ENCODE assay signal across 21 mouse cellular contexts in the genomic region with DNA sequence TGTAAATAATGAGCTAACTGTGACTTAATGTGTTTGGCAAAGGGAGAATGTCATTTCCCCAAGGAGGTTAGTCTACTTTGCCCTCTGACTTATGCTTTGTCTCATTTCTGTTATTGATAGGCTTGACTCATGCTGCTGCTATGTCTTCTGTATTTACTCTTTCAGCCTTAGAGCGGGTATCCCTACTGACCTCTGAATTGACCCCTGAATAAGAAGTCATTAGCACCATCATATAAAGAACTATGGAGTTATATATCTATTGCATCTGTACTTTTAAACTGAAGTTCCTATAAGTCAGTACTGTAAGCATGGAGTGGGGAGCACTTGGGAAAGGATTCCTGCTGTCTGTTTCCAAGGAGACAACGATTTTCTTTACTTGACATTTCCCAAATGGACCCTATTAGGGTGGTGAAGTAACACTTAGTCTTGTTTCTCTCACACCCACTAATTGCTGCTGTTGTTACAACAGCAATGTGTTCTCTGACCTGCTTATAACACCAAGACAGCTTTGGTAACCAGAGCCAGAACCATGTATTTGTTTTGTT.
DNase-seq lines count a peak whose midpoint lies in the region; ATAC-seq and TF ChIP-seq lines count a peak whose summit lies in the region.
"Had no signal": no experiment of that assay in that cellular context is flagged by ENCODE, and none has a peak within 500 bp of the region (broad histone marks: within the 10 kb centered on the region; RNA-seq: fewer than 3 reads in every experiment).

No protein-coding gene starts in this region.

- H3K4me1 ChIP-seq in forebrain, embryonic 11.5 days (replicated peaks; ENCODE audit: control insufficient read depth, insufficient read depth, low read length): no peaks in the 10 kb centered on the region; the same call in 1 of the 2 replicates
- H3K4me1 ChIP-seq in forebrain, embryonic 10.5 days: no peaks in the 10 kb centered on the region
- no peaks in the 10 kb centered on the region for H3K4me1 ChIP-seq in kidney, postnatal 0 days (replicated peaks; ENCODE audit: insufficient read depth, low read length)
- H3K4me1 ChIP-seq in kidney, embryonic 14.5 days (ENCODE audit: control insufficient read depth, insufficient read depth, low read length): no peaks in the 10 kb centered on the region
- H3K4me1 ChIP-seq: embryonic facial prominence, embryonic 12.5 days; heart, embryonic 12.5 days; limb, embryonic 13.5 days; liver, embryonic 15.5 days had no signal

- no peak overlapping the region for H3K9ac ChIP-seq in forebrain, embryonic 11.5 days (ENCODE audit: low read length)
- H3K9ac ChIP-seq in kidney, postnatal 0 days (ENCODE audit: low read depth, low read length): no peak overlapping the region
- H3K9ac ChIP-seq in kidney, embryonic 14.5 days (ENCODE audit: low read depth, low read length): no peak overlapping the region
- H3K9ac ChIP-seq: embryonic facial prominence, embryonic 12.5 days; heart, embryonic 12.5 days; limb, embryonic 13.5 days; liver, embryonic 15.5 days had no signal

- no peaks in the 10 kb centered on the region for H3K27me3 ChIP-seq in forebrain, embryonic 11.5 days (ENCODE audit: control insufficient read depth, insufficient read depth, low read length)
- H3K27me3 ChIP-seq in forebrain, embryonic 10.5 days (ENCODE audit: poor library complexity, severe bottlenecking): no peaks in the 10 kb centered on the region
- H3K27me3 ChIP-seq in kidney, postnatal 0 days (ENCODE audit: insufficient read depth, low read length): no peaks in the 10 kb centered on the region
- H3K27me3 ChIP-seq in kidney, embryonic 14.5 days (ENCODE audit: control insufficient read depth, insufficient read depth, low read length): no peaks in the 10 kb centered on the region
- H3K27me3 ChIP-seq: embryonic facial prominence, embryonic 12.5 days; heart, embryonic 12.5 days; limb, embryonic 13.5 days; liver, embryonic 15.5 days had no signal

- TF ChIP-seq CTCF in kidney, postnatal 0 days (IDR thresholded peaks at IDR 0.05; ENCODE audit: low read depth): no peak

- H3K36me3 ChIP-seq in forebrain, embryonic 11.5 days (ENCODE audit: control insufficient read depth, insufficient read depth, low read length): no peaks in the 10 kb centered on the region
- H3K36me3 ChIP-seq in forebrain, embryonic 10.5 days (replicated peaks): no peaks in the 10 kb centered on the region
- no peaks in the 10 kb centered on the region for H3K36me3 ChIP-seq in kidney, postnatal 0 days (ENCODE audit: insufficient read depth, low read length)
- H3K36me3 ChIP-seq in kidney, embryonic 14.5 days (ENCODE audit: control insufficient read depth, insufficient read depth, low read length): no peaks in the 10 kb centered on the region
- H3K36me3 ChIP-seq: embryonic facial prominence, embryonic 12.5 days; heart, embryonic 12.5 days; limb, embryonic 13.5 days; liver, embryonic 15.5 days had no signal

- DNase-seq in forebrain, embryonic 11.5 days (ENCODE audit: low spot score): no peak
- no peak for DNase-seq in forebrain, embryonic 10.5 days (ENCODE audit: extremely low spot score, low spot score)
- DNase-seq in kidney, postnatal 0 days (ENCODE audit: low spot score): no peak
- peak; percentile 11 for DNase-seq in brain, adult 2 months (ENCODE audit: low read depth, low spot score)
- DNase-seq in hindlimb bud, embryonic 11.5 days (ENCODE audit: extremely low spot score, low read depth, low spot score): peak; percentile 70
- no peak for DNase-seq in left cerebral cortex, adult 9 months (ENCODE audit: low spot score in 2 of 2)
- no peak for DNase-seq in layer of hippocampus, adult 11-12 months (ENCODE audit: low spot score)
- DNase-seq: adrenal gland, postnatal 25 days; gastrocnemius, adult 2 months; heart, postnatal 36 days; kidney, adult 18-20 months; kidney, postnatal 25 days; layer of hippocampus, adult 9-11 months; lung, postnatal 10 days had no signal

- H3K4me3 ChIP-seq in forebrain, embryonic 11.5 days (ENCODE audit: low read depth, low read length): no peak overlapping the region
- H3K4me3 ChIP-seq in forebrain, embryonic 10.5 days: no peak overlapping the region
- H3K4me3 ChIP-seq in kidney, postnatal 0 days (replicated peaks; ENCODE audit: low read depth, low read length): no peak overlapping the region
- H3K4me3 ChIP-seq in kidney, embryonic 14.5 days (ENCODE audit: low read length): no peak overlapping the region
- H3K4me3 ChIP-seq: embryonic facial prominence, embryonic 12.5 days; gastrocnemius, adult 2 months; heart, embryonic 12.5 days; limb, embryonic 13.5 days; liver, embryonic 15.5 days; megakaryocyte, embryonic 14.5 days; myocyte had no signal

- 82% methylated on average over 2 of the region's 2 CpGs for WGBS in forebrain, embryonic 11.5 days
- WGBS in forebrain, embryonic 10.5 days: 79% methylated on average over 2 of the region's 2 CpGs
- 31% methylated on average over 2 of the region's 2 CpGs for WGBS in kidney, postnatal 0 days
- WGBS in kidney, embryonic 14.5 days: 45% methylated on average over 2 of the region's 2 CpGs

- no peaks in the 10 kb centered on the region for H3K9me3 ChIP-seq in forebrain, embryonic 11.5 days (ENCODE audit: control insufficient read depth, low read length)
- no peaks in the 10 kb centered on the region for H3K9me3 ChIP-seq in forebrain, embryonic 10.5 days
- no peaks in the 10 kb centered on the region for H3K9me3 ChIP-seq in kidney, postnatal 0 days (replicated peaks; ENCODE audit: low read length)
- H3K9me3 ChIP-seq in kidney, embryonic 14.5 days (ENCODE audit: control insufficient read depth, low read length): no peaks in the 10 kb centered on the region
- H3K9me3 ChIP-seq: embryonic facial prominence, embryonic 12.5 days; heart, embryonic 12.5 days; limb, embryonic 13.5 days; liver, embryonic 15.5 days; megakaryocyte, embryonic 14.5 days had no signal

- H3K27ac ChIP-seq in forebrain, embryonic 11.5 days (ENCODE audit: low read depth, low read length): no peak overlapping the region
- H3K27ac ChIP-seq in forebrain, embryonic 10.5 days: no peak overlapping the region
- H3K27ac ChIP-seq in kidney, postnatal 0 days: no peak overlapping the region
- H3K27ac ChIP-seq in kidney, embryonic 14.5 days (ENCODE audit: low read depth, low read length): no peak overlapping the region
- H3K27ac ChIP-seq: embryonic facial prominence, embryonic 12.5 days; gastrocnemius, adult 2 months; limb, embryonic 13.5 days; liver, embryonic 15.5 days had no signal

- H3K4me2 ChIP-seq in forebrain, embryonic 11.5 days (ENCODE audit: low read depth, low read length, severe bottlenecking): no peak overlapping the region
- H3K4me2 ChIP-seq in kidney, postnatal 0 days (ENCODE audit: low read length): peak overlapping the region; percentile 28
- H3K4me2 ChIP-seq in kidney, embryonic 14.5 days (replicated peaks; ENCODE audit: low read depth, low read length): no peak overlapping the region
- H3K4me2 ChIP-seq: embryonic facial prominence, embryonic 12.5 days; heart, embryonic 12.5 days; limb, embryonic 13.5 days; liver, embryonic 15.5 days had no signal

- ATAC-seq in forebrain, embryonic 11.5 days (replicated peaks; ENCODE audit: low FRiP score): 0 out of 2 replicates have a peak, but pooled peaks have one; percentile 12
- no peak for ATAC-seq in kidney, postnatal 0 days (replicated peaks; ENCODE audit: low FRiP score, low read depth)
- ATAC-seq in kidney, embryonic 14.5 days (ENCODE audit: low FRiP score, low TSS enrichment): no peak

Comparison
In these comparisons a context has a peak if more than half of its experiments do, and no peak if none do; other contexts are left out.
1. DNase-seq: peak in brain, adult 2 months (single experiment) and hindlimb bud, embryonic 11.5 days (single experiment); none in forebrain, embryonic 11.5 days (single experiment), forebrain, embryonic 10.5 days (single experiment), kidney, postnatal 0 days (single experiment), left cerebral cortex, adult 9 months (0 of 2) and layer of hippocampus, adult 11-12 months (single experiment).